Mouse (Mus musculus) adrenal gland, postnatal 25 days (tissue): Measurements from ENCODE around the gene Fgfr2. TPM values are rescaled to one million over a fixed set of nuclear protein-coding genes. Genes with fewer than 3 reads are reported as not detected.
A peak's percentile ranks its signal among the peaks of the same experiment; 100 is the strongest.

Experiments used
- DNase-seq: peaks from one replicate; pipeline ENCODE4 v3.0.0; 2021; ENCODE audit warnings: mixed read lengths
- total RNA-seq: library from RNA; stranded (reverse); gene quantifications from 2 replicates; pipeline ENCODE4 v1.2.3, GENCODE M21; 2021

Fgfr2 gene
- total RNA-seq, 1 experiment from 2014 or later = 186 TPM

- no peak for DNase-seq
Measured at GRCm38 (mm10) chr7:130289428-130289790, 2833.7 kb downstream of the Fgfr2 start.

- peak; percentile 25 for DNase-seq
Measured at GRCm38 (mm10) chr7:130288719-130289427, 2834.3 kb downstream of the Fgfr2 start.

GRCm38 (mm10) chr7:130288248-130288647 lies 2834.9 kb downstream of the Fgfr2 start:
- DNase-seq = no peak

- no peak for DNase-seq
Measured at GRCm38 (mm10) chr7:130278738-130279705, 2844.1 kb downstream of the Fgfr2 start.

- DNase-seq = no peak
Measured at GRCm38 (mm10) chr7:130278000-130278737, 2845.0 kb downstream of the Fgfr2 start.

- peak; percentile 88 for DNase-seq
Measured at GRCm38 (mm10) chr7:130273265-130273664, 2849.9 kb downstream of the Fgfr2 start.

- DNase-seq = no peak
Measured at GRCm38 (mm10) chr7:130270807-130271206, 2852.3 kb downstream of the Fgfr2 start.

GRCm38 (mm10) chr7:130269124-130269867 lies 2853.9 kb downstream of the Fgfr2 start:
- DNase-seq = no peak

GRCm38 (mm10) chr7:130267099-130267498 lies 2856.1 kb downstream of the Fgfr2 start:
- DNase-seq = no peak

- peak; percentile 92 for DNase-seq
Measured at GRCm38 (mm10) chr7:130266166-130266490, 2857.0 kb downstream of the Fgfr2 start.

GRCm38 (mm10) chr7:130265319-130266165 lies 2857.6 kb downstream of the Fgfr2 start:
- peak; percentile 59 for DNase-seq

GRCm38 (mm10) chr7:130264616-130265318 lies 2858.4 kb downstream of the Fgfr2 start:
- peak; percentile 69 for DNase-seq

- peak; percentile 41 for DNase-seq
Measured at GRCm38 (mm10) chr7:130263799-130264351, 2859.3 kb downstream of the Fgfr2 start.

- DNase-seq = no peak
Measured at GRCm38 (mm10) chr7:130263233-130263594, 2859.9 kb downstream of the Fgfr2 start.

- no peak for DNase-seq
Measured at GRCm38 (mm10) chr7:130262528-130263232, 2860.5 kb downstream of the Fgfr2 start.

- no peak for DNase-seq
Measured at GRCm38 (mm10) chr7:130261684-130262527, 2861.2 kb downstream of the Fgfr2 start.

- DNase-seq = no peak
Measured at GRCm38 (mm10) chr7:130260905-130261683, 2862.1 kb downstream of the Fgfr2 start.

- no peak for DNase-seq
Measured at GRCm38 (mm10) chr7:130260060-130260459, 2863.1 kb downstream of the Fgfr2 start.
